In genomic region chr14:55001938-55002686, GRCm38 (mm10) we compare ENCODE assay signal across 17 mouse cellular contexts. TPM values are rescaled to one million over a fixed set of nuclear protein-coding genes. Genes with fewer than 3 reads are reported as not detected.
DNase-seq lines count a peak whose midpoint lies in the region; ATAC-seq and TF ChIP-seq lines count a peak whose summit lies in the region.
"Had no signal": no experiment of that assay in that cellular context is flagged by ENCODE, and none has a peak within 500 bp of the region (broad histone marks: within the 10 kb centered on the region; RNA-seq: fewer than 3 reads in every experiment).

No protein-coding gene starts in this region.

- no peaks in the 10 kb centered on the region for H3K9me3 ChIP-seq in lung, embryonic 14.5 days (ENCODE audit: low read depth, low read length)
- no peaks in the 10 kb centered on the region for H3K9me3 ChIP-seq in embryonic facial prominence, embryonic 10.5 days

- no peak overlapping the region for H3K9ac ChIP-seq in lung, embryonic 14.5 days

- H3K27ac ChIP-seq in gastrocnemius, adult 2 months, result no peak overlapping the region
- no peak overlapping the region for H3K27ac ChIP-seq in lung, embryonic 14.5 days (ENCODE audit: low read depth)
- H3K27ac ChIP-seq in embryonic facial prominence, embryonic 10.5 days (replicated peaks), result peak overlapping the region; percentile 27; the same call in 1 of the 2 replicates
- H3K27ac ChIP-seq: layer of hippocampus, adult 2 months had no signal

- peak; percentile 48; the same call in 1 of the 2 replicates for ATAC-seq in lung, embryonic 14.5 days (ENCODE audit: insufficient read depth)
- ATAC-seq: activated CD4-positive, CD25-positive, alpha-beta regulatory T cell, adult 4 months; intestine, embryonic 16.5 days had no signal

- H3K4me3 ChIP-seq in gastrocnemius, adult 2 months, result no peak overlapping the region
- no peak overlapping the region for H3K4me3 ChIP-seq in lung, embryonic 14.5 days (ENCODE audit: low read depth, low read length)
- no peak overlapping the region for H3K4me3 ChIP-seq in lung, adult 2 months (replicated peaks; ENCODE audit: extremely low read depth, low read depth, low read length)
- H3K4me3 ChIP-seq in embryonic facial prominence, embryonic 10.5 days, result no peak overlapping the region
- H3K4me3 ChIP-seq: layer of hippocampus, adult 2 months; megakaryocyte, embryonic 14.5 days had no signal

- 23% methylated on average over 12 of the region's 12 CpGs for WGBS in lung, embryonic 14.5 days
- 28% methylated on average over 12 of the region's 12 CpGs for WGBS in lung, adult 2 months
- 45% methylated on average over 12 of the region's 12 CpGs for WGBS in embryonic facial prominence, embryonic 10.5 days

- H3K36me3 ChIP-seq in lung, embryonic 14.5 days (ENCODE audit: insufficient read depth), result no peaks in the 10 kb centered on the region
- no peaks in the 10 kb centered on the region for H3K36me3 ChIP-seq in embryonic facial prominence, embryonic 10.5 days (replicated peaks)

- DNase-seq in gastrocnemius, adult 2 months, result peak; percentile 37
- DNase-seq in gastrocnemius, postnatal 25 days, result no peak
- peak; percentile 62 for DNase-seq in lung, embryonic 14.5 days
- DNase-seq in lung, adult 2 months, result no peak
- no peak for DNase-seq in embryonic facial prominence, embryonic 10.5 days (ENCODE audit: low spot score)
- peak; percentile 60 for DNase-seq in heart, postnatal 4 days
- no peak for DNase-seq in spleen, postnatal 36 days (ENCODE audit: low spot score in 2 of 2)
- no peak for DNase-seq in spleen, adult 18-20 months
- DNase-seq: cerebellum, postnatal 36 days had no signal

- peak overlapping the region; percentile 46 for H3K4me2 ChIP-seq in lung, embryonic 14.5 days

- peaks cover 26% of the 10 kb centered on the region for H3K4me1 ChIP-seq in lung, embryonic 14.5 days (ENCODE audit: insufficient read depth)
- peaks cover 3% of the 10 kb centered on the region for H3K4me1 ChIP-seq in lung, adult 2 months (ENCODE audit: control insufficient read depth, insufficient read depth, low read length)
- H3K4me1 ChIP-seq in embryonic facial prominence, embryonic 10.5 days, result peaks cover 38% of the 10 kb centered on the region

- TF ChIP-seq CTCF in gastrocnemius, adult 2 months (IDR thresholded peaks at IDR 0.05), result no peak
- TF ChIP-seq CTCF in lung, embryonic 14.5 days (IDR thresholded peaks at IDR 0.05; ENCODE audit: low read depth), result no peak
- TF ChIP-seq CTCF in lung, adult 2 months (IDR thresholded peaks at IDR 0.05; ENCODE audit: insufficient read depth, low read length), result no peak

- no peak for TF ChIP-seq POLR2A in lung, adult 2 months (IDR thresholded peaks at IDR 0.05; ENCODE audit: borderline replicate concordance, extremely low read depth, low read depth, low read length)

- H3K27me3 ChIP-seq in lung, embryonic 14.5 days (ENCODE audit: insufficient read depth, low read length), result no peaks in the 10 kb centered on the region
- H3K27me3 ChIP-seq in embryonic facial prominence, embryonic 10.5 days (replicated peaks; ENCODE audit: low read depth, poor library complexity, severe bottlenecking), result no peaks in the 10 kb centered on the region

- intact Hi-C loops in gastrocnemius, adult 2 months (cut with DNase I), result loop anchor here (5.0 kb wide), 1 partner anchor 45 kb away; no protein-coding TSS in a partner anchor

RNA-seq across cellular contexts. Expression of gene Myh7, which starts 7.7 kb away (rescaled TPM):
- total RNA-seq in gastrocnemius, adult 2 months (2021), result 1,000 to 10,000 TPM in 1 of 2 experiments, 100 to 1,000 TPM in 1; 520 to 1,662 TPM
- total RNA-seq in gastrocnemius, postnatal 25 days (2021), result 1,000 to 10,000 TPM in 1 of 2 experiments, 100 to 1,000 TPM in 1; 192 to 1,011 TPM
- polyA plus RNA-seq in lung, embryonic 14.5 days (2014; fragmentation: Nextera tagmentation; extraction: Ambion mirVana), result 1.8 and 3.6 TPM in 2 replicates
- 8.0 and 13.3 TPM in 2 replicates for polyA plus RNA-seq in lung, adult 2 months (2012; rRNA removed)
- polyA plus RNA-seq in embryonic facial prominence, embryonic 10.5 days (2016; fragmentation: Nextera tagmentation; extraction: Ambion mirVana), result 1.9 and 8.4 TPM in 2 replicates
- 1,000 to 10,000 TPM; 1,764 to 1,922 TPM for total RNA-seq in heart, postnatal 4 days (2021)
- polyA plus RNA-seq: activated CD4-positive, CD25-positive, alpha-beta regulatory T cell, adult 4 months; spleen, adult 2 months had no signal

RNA-seq across cellular contexts. Expression of gene Ngdn, which starts 13.1 kb away (rescaled TPM):
- total RNA-seq in gastrocnemius, adult 2 months (2021), result 10 to 100 TPM; 18.1 to 19.9 TPM
- total RNA-seq in gastrocnemius, postnatal 25 days (2021), result 10 to 100 TPM; 15.7 to 17.0 TPM
- polyA plus RNA-seq in lung, embryonic 14.5 days (2014; fragmentation: Nextera tagmentation; extraction: Ambion mirVana), result 75.0 and 81.6 TPM in 2 replicates
- polyA plus RNA-seq in lung, adult 2 months (2012; rRNA removed), result 12.7 and 17.0 TPM in 2 replicates
- polyA plus RNA-seq in embryonic facial prominence, embryonic 10.5 days (2016; fragmentation: Nextera tagmentation; extraction: Ambion mirVana), result 91.1 and 94.2 TPM in 2 replicates
- total RNA-seq in heart, postnatal 4 days (2021), result 10 to 100 TPM; 35.7 to 39.7 TPM

RNA-seq across cellular contexts. Expression of gene Gm17428, which starts 25.4 kb away (rescaled TPM):
- not detected for total RNA-seq in gastrocnemius, adult 2 months (2021)
- total RNA-seq in gastrocnemius, postnatal 25 days (2021), result not detected
- not detected in 2 replicates for polyA plus RNA-seq in lung, embryonic 14.5 days (2014; fragmentation: Nextera tagmentation; extraction: Ambion mirVana)
- polyA plus RNA-seq in lung, adult 2 months (2012; rRNA removed), result not detected in 2 replicates
- not detected in 2 replicates for polyA plus RNA-seq in embryonic facial prominence, embryonic 10.5 days (2016; fragmentation: Nextera tagmentation; extraction: Ambion mirVana)
- total RNA-seq in heart, postnatal 4 days (2021), result not detected
- total RNA-seq: layer of hippocampus, adult 2 months; left cerebral cortex, postnatal 36 days had no signal
- polyA plus RNA-seq: activated CD4-positive, CD25-positive, alpha-beta regulatory T cell, adult 4 months; C2C12; gonadal fat pad, adult 2 months; intestine, embryonic 16.5 days; spleen, adult 2 months had no signal

RNA-seq across cellular contexts. Expression of gene Myh6, which starts 35.4 kb away (rescaled TPM):
- total RNA-seq in gastrocnemius, adult 2 months (2021), result 100 to 1,000 TPM; 109 to 348 TPM
- total RNA-seq in gastrocnemius, postnatal 25 days (2021), result 100 to 1,000 TPM in 1 of 2 experiments, 10 to 100 TPM in 1; 42.1 to 200 TPM
- 4.6 and 87.1 TPM in 2 replicates for polyA plus RNA-seq in lung, embryonic 14.5 days (2014; fragmentation: Nextera tagmentation; extraction: Ambion mirVana)
- polyA plus RNA-seq in lung, adult 2 months (2012; rRNA removed), result 82.5 and 128 TPM in 2 replicates
- 0.26 and 2.0 TPM in 2 replicates for polyA plus RNA-seq in embryonic facial prominence, embryonic 10.5 days (2016; fragmentation: Nextera tagmentation; extraction: Ambion mirVana)
- total RNA-seq in heart, postnatal 4 days (2021), result over 10,000 TPM; 15,879 to 17,172 TPM
- polyA plus RNA-seq: activated CD4-positive, CD25-positive, alpha-beta regulatory T cell, adult 4 months; gonadal fat pad, adult 2 months had no signal

Comparison
In these comparisons a context has a peak if more than half of its experiments do, and no peak if none do; other contexts are left out.
1. DNase-seq: peak in gastrocnemius, adult 2 months (single experiment), lung, embryonic 14.5 days (single experiment) and heart, postnatal 4 days (single experiment); none in gastrocnemius, postnatal 25 days (single experiment), lung, adult 2 months (single experiment), embryonic facial prominence, embryonic 10.5 days (single experiment), spleen, postnatal 36 days (0 of 2) and spleen, adult 18-20 months (0 of 2).